Mouse (Mus musculus) testis, adult 2 months (tissue): ENCODE measurements around the gene Hoxa7. TPM values are rescaled to one million over a fixed set of nuclear protein-coding genes. Genes with fewer than 3 reads are reported as not detected.

Source experiments
- H3K27ac ChIP-seq: fragments of 200-500 bp; 2 replicates; pipeline ENCODE4 v1.5.1; 2012; ENCODE audit warnings: low read depth, low read length; ENCODE audit not compliant: control insufficient read depth, insufficient read depth
- H3K27me3 ChIP-seq: fragments of 200-500 bp; 2 replicates; pipeline ENCODE4 v1.6.1; 2012; ENCODE audit warnings: mild to moderate bottlenecking, low read length, moderate library complexity; ENCODE audit not compliant: control insufficient read depth, insufficient read depth
- H3K36me3 ChIP-seq: fragments of 200-500 bp; 2 replicates; pipeline ENCODE4 v1.6.1; 2012; ENCODE audit warnings: mild to moderate bottlenecking, low read length; ENCODE audit not compliant: control insufficient read depth, insufficient read depth
- H3K4me1 ChIP-seq: fragments of 200-500 bp; 2 replicates; pipeline ENCODE4 v1.6.1; 2012; ENCODE audit warnings: low read length; ENCODE audit not compliant: control insufficient read depth, insufficient read depth
- H3K4me3 ChIP-seq: fragments of 200-500 bp; 2 replicates; pipeline ENCODE4 v1.5.1; 2012; ENCODE audit warnings: low read depth, mild to moderate bottlenecking, low read length, moderate library complexity, mixed read lengths; ENCODE audit not compliant: control insufficient read depth
- CTCF ChIP-seq: fragments of 200-500 bp; IDR thresholded peaks from 2 replicates; pipeline ENCODE4 v1.5.1; 2012; ENCODE audit warnings: low read depth, mild to moderate bottlenecking, inconsistent platforms, low read length, moderate library complexity; ENCODE audit not compliant: control insufficient read depth, insufficient read depth, insufficient replicate concordance
- POLR2A ChIP-seq: fragments of 200-500 bp; IDR thresholded peaks from 2 replicates; pipeline ENCODE4 v1.6.1; 2012; ENCODE audit warnings: low read depth, mild to moderate bottlenecking, inconsistent platforms, low read length, moderate library complexity; ENCODE audit not compliant: control insufficient read depth
- polyA plus RNA-seq: library from polyadenylated mRNA; depleted of rRNA; stranded (reverse); fragments of >200 nt; gene quantifications from 2 replicates; pipeline ENCODE4 v1.2.3, GENCODE M21; 2012

The Hoxa7 gene
- polyA plus RNA-seq, 1 experiment: 0.72 TPM

DNA sequence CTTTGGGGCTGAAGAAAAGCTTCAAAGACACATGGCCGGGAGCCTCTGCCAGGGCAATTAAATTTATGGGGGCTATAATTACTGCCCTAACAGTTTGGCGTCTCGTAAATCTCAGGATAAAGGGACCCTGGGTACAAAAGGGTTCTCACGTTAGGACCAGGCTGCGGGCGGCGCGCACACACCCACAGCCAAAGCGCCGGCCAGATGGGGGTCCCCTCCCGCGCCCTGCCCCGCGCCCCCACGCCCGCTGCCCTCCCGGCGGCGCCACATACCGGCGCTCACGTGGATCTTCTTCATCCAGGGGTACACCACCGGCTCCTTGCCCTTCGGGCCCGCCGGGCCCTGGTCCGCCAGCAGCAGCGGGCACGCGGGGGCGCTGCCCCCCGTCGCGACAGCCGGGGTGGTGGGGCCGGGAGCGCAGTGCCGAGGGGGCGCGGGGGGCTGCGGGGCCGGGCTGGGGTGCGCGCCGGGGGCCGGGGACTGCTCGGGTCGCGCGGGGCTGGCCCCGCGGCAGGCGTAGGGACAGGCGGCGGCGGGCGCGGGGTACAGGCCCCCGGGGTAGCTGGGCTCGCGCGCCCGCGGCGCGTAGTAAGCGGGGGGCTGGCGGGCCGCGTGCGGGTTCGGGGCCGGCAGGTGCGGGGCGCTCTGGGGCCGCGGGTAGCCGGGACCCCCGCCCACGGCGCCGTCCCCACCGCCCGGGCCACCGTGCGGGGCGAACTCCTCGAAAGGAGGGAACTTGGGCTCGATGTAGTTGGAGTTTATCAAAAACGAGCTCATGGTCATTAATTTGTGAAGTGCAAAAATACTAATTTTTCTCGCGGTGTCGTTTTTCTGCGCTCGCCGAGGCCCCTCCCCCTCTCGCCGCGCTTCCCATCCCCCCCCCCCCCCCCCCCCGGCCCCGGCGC is 30.5 kb downstream of the Hoxa7 start, which contains the start of gene Hoxa4:
Hoxa4 (minus strand) TSS at position 848 of the 905 bp plus-strand sequence.
- TF ChIP-seq POLR2A (no peak), CTCF (no peak)

DNA sequence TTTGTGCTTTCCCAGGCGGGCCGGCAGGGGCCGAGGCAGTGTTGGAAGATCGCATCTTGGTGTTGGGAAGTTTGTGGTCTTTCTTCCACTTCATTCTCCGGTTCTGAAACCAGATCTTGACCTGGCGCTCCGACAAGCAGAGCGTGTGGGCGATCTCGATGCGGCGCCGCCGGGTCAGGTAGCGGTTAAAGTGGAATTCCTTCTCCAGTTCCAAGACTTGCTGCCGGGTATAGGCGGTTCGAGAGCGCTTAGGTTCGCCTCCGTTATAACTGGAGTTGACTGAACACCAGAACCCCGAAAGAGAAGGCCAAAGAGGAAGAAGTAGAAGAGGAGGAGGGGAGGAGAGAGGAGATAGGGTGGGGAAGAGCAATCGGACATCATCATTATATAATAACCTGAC is 31.2 kb downstream of the Hoxa7 start:
- no peaks in the 10 kb centered on the region for H3K36me3 ChIP-seq
- peaks cover 11% of the 10 kb centered on the region for H3K4me1 ChIP-seq
- peak overlapping the region; percentile 58 for H3K27ac ChIP-seq
- TF ChIP-seq POLR2A (no peak), CTCF (no peak)
- no peaks in the 10 kb centered on the region for H3K27me3 ChIP-seq
- peak overlapping the region; percentile 87 for H3K4me3 ChIP-seq

More for the DNA sequence above, 30.5 kb downstream of the Hoxa7 start, which contains the start of gene Hoxa4:
- Histone ChIP-seq H3K27ac (peak within 1 kb of the TSS; percentile 69), H3K36me3 (no peaks in the 10 kb centered on the region), H3K4me3 (peak within 1 kb of the TSS; percentile 96), H3K27me3 (no peaks in the 10 kb centered on the region), H3K4me1 (peaks cover 10% of the 10 kb centered on the region)

DNA sequence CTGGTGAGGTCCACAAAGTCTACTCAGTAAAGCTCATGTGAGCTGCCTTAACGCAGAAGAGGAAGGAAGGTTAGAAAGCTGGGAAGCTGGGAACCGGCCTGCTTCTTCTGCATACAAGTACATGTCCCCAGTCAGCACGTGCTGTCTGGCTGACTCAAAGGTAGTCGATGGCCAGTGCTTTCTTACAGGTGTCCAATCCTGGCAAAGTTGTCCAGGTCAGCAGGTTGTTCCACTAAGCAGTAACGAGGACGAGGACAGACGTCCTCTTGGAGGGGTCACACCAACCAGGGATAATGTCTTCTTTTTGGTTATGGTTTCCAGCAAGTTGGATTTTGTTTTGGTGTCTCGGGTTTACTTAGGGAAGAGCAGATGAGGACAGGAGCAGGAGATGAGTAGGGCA is 31.7 kb downstream of the Hoxa7 start:
- H3K36me3 ChIP-seq: no peaks in the 10 kb centered on the region
- TF ChIP-seq CTCF: no peak
- no peak for TF ChIP-seq POLR2A
- peak overlapping the region; percentile 58 for H3K27ac ChIP-seq
- H3K4me3 ChIP-seq: no peak overlapping the region; the same call in 1 of the 2 replicates
- no peaks in the 10 kb centered on the region for H3K27me3 ChIP-seq
- peaks cover 13% of the 10 kb centered on the region for H3K4me1 ChIP-seq

DNA sequence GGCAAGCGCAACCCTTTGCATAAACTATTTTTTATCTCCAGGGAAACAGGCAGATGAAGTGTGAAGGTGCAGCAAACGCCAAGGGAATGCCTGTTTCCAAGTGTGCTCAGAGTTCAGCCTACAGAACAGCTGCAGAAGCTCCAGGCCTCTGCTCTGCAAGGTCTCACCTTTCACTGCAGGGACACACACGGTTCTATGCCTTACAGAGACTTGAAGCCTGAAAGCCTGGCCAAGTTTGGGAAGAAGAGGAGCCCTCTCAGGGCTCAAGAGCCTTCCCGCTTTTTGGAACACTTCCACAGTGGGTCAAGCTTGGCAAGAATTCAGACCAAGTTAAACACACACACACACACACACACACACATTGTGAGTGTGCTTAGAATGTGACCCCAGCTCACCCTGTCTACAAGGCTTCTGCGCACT is 32.5 kb downstream of the Hoxa7 start:
- TF ChIP-seq POLR2A: no peak
- no peak for TF ChIP-seq CTCF
- Histone ChIP-seq H3K27me3 (no peaks in the 10 kb centered on the region), H3K4me3 (no peak overlapping the region), H3K27ac (no peak overlapping the region), H3K4me1 (peaks cover 13% of the 10 kb centered on the region), H3K36me3 (no peaks in the 10 kb centered on the region)

DNA sequence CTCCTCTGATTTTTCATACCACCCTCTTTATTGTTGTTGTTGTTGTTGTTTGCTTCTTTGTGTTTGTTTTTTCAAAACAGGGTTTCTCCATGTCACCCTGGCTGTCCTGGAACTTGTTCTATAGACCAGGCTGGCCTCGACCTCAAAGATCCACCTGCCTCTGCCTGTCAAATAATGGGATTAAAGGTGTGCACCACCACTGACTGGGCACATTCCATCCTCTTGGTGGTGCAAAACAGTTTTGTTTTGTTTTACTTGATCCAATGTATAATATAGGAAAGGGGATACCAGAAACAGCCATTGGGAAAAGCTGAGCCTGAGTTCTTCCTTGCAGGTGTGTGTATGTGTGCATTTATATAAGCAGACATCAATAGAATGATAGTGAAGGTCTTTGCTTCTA is 35.2 kb downstream of the Hoxa7 start:
- H3K27me3 ChIP-seq: no peaks in the 10 kb centered on the region
- no peak for TF ChIP-seq CTCF
- no peak for TF ChIP-seq POLR2A
- no peaks in the 10 kb centered on the region for H3K36me3 ChIP-seq
- H3K27ac ChIP-seq: no peak overlapping the region
- H3K4me1 ChIP-seq: peaks cover 6% of the 10 kb centered on the region
- no peak overlapping the region for H3K4me3 ChIP-seq

DNA sequence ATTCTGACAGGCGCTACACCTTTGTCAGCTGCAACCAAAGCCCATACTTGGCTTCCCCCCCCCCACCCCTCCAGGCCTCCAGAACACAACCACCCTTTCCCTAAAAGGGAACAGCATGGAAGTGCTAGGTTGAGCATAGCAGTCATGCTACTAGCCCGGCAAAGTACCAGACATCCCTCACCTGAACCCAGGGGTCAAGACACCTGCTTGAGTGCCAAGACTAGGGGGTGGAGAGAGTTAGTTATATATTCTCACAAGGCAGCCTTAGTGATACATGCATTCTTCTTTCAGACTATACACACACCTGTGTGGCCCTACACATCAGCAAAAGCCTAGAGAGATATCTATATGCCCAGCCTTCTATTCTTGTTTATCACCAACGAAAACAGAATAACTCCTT is 35.8 kb downstream of the Hoxa7 start:
- Histone ChIP-seq H3K27ac (no peak overlapping the region), H3K36me3 (no peaks in the 10 kb centered on the region), H3K4me3 (no peak overlapping the region), H3K27me3 (no peaks in the 10 kb centered on the region), H3K4me1 (peaks cover 6% of the 10 kb centered on the region)
- TF ChIP-seq CTCF (no peak), POLR2A (no peak)

DNA sequence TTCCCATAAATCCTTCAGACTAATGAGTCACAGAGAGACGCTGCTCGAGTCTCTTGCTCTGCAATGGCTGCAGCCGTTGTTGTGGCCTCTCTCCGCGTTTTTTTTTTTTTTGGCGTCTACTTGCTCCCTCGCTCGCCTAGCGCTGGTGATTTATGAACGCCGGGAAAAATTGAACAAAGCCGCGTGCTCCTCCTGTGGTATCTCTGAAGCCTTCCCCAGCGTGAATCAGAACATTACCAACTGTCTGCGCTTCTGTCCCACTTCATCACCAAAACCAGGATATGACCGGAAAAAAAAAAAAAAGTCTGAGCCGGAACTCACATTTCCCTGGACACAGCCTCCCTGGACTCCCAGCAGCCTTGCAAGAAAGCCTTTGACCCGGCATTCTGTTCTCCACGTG is 36.4 kb downstream of the Hoxa7 start:
- peaks cover 3% of the 10 kb centered on the region; the same call in 1 of the 2 replicates for H3K4me1 ChIP-seq
- no peaks in the 10 kb centered on the region for H3K27me3 ChIP-seq

DNA sequence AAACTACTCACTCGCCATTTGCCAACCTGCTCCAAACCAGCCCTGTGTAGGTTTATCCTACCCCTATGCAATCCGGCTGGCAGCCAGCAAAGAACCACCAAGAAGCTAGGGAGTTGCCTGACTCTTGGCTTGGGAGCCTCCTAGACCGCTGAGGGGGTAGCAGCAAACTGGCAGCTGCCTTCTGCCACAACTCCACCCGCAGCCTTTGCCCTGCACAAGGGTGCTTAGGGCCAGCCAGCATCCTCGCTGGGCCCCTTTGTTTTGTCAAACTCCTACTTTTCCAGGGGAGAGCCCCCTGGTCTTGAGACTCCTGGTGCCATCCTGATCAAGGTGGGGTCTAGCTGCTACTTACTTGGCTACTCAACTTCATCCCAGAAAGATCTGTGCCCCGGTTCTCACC is 37.0 kb downstream of the Hoxa7 start:
- peaks cover 3% of the 10 kb centered on the region; the same call in 1 of the 2 replicates for H3K4me1 ChIP-seq
- no peak overlapping the region for H3K27ac ChIP-seq
- H3K4me3 ChIP-seq: no peak overlapping the region
- H3K36me3 ChIP-seq: no peaks in the 10 kb centered on the region
- H3K27me3 ChIP-seq: no peaks in the 10 kb centered on the region
- TF ChIP-seq POLR2A (no peak), CTCF (no peak)

More for the DNA sequence above, 36.4 kb downstream of the Hoxa7 start:
- Histone ChIP-seq H3K4me3 (no peak overlapping the region), H3K36me3 (no peaks in the 10 kb centered on the region), H3K27ac (no peak overlapping the region)
- no peak for TF ChIP-seq POLR2A
- no peak for TF ChIP-seq CTCF
